Mouse (Mus musculus) kidney, postnatal 25 days (tissue): ENCODE data around the gene Kcnh2.
A peak's percentile ranks its signal among the peaks of the same experiment; 100 is the strongest.
"Not testable (repeated sequence)": the region's sequence is repeated elsewhere in the genome, so short reads cannot be mapped to it uniquely, and the experiment has no call there.

Source experiments
- DNase-seq, 2 experiments: peaks; one replicate each; pipeline ENCODE4 v3.0.0; 2021; ENCODE audit warnings: mixed read lengths in 2 of 2

Gene Kcnh2

GRCm38 (mm10) chr5:24351278-24351677 is at the start of gene Kcnh2:
TSS of gene Kcnh2 (minus strand) at chr5:24351604.
- no peak for DNase-seq

DNA sequence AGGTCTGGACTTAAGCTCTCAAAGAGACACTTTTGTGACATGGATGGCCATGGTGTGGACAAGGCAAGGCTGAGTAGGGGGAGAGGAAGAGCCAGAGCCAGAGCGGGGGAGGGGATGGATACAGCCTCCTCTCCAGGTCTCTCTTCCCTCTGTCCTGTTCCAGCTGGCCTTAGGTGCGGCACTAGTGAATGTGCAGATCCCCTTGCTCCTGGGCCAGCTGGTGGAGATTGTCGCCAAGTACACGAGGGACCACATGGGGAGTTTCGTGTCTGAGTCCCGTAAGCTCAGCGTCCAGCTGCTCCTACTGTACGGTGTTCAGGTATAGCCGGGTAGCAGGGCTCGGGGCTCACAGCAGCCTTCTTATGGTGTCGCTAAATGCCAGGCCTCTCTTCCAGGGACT is 49.0 kb upstream of the Kcnh2 start:
- no peak for DNase-seq

GRCm38 (mm10) chr5:24399686-24400085 is 48.3 kb upstream of the Kcnh2 start:
- no peak for DNase-seq

GRCm38 (mm10) chr5:24396254-24396653 is 44.9 kb upstream of the Kcnh2 start:
- DNase-seq: not testable (repeated sequence)

- DNase-seq: peak; percentile 95 to 97
These were observed 42.9 kb upstream of the Kcnh2 start for GRCm38 (mm10) chr5:24394165-24394894.

DNA sequence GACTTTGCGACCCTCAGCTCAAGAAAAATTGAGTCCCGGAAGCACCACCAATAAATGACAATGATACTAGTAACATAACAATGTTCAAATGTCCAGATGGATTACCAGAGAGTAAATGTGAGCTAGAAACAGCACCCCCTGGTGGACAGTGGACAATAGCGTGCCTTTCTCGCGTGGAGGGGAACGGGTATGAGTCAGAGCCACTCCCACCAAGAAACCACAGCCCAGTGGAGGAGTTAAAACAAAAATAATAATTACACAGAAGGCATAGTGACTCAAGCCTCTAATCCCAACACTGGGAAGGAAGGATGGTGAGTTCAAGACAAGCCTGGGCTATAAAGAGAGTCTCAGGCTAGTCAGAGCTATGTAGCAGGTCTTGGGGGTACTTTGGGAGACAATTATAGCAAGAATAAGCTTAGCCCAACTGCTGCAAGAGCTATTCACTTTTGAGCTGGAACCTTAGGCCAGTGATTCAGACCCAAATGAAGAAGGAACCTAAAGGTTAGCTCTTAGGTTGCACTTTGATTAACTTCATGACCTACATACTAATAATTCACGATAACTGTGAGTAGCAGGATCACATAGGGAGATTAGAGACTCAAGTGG is 42.1 kb upstream of the Kcnh2 start, which contains the start of gene Abcb8:
TSS of gene Abcb8 (plus strand) at position 272 of the 606 bp plus-strand sequence.
- DNase-seq: peak; percentile 86 to 89

DNA sequence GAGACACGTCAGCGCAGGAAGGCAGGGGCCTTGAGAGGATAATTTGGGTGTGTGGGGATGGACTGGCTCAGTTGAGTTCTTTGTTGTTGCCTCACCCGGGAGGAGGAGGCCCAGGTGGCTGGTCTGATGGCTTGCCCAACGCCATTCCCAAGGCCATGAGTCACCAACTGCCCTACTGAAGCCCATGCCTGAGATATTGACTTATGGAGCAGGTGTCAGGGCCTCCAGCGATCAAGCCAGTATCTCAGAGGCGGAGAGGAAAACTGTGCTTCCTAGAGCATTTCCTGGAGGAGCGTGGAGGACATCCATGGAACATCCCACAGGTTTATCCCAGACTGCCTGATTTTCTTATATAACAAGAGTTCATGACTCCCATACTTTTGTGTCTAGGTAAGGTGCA is 41.3 kb upstream of the Kcnh2 start:
- DNase-seq: no peak

- no peak for DNase-seq
These were observed 40.5 kb upstream of the Kcnh2 start, which contains the start of gene Atg9b for GRCm38 (mm10) chr5:24391864-24392263. TSS of gene Atg9b (minus strand) at chr5:24392143.

GRCm38 (mm10) chr5:24389658-24390020 is 38.2 kb upstream of the Kcnh2 start:
- DNase-seq: no peak

- peak; percentile 30 to 66 for DNase-seq
These were observed 37.7 kb upstream of the Kcnh2 start for GRCm38 (mm10) chr5:24389011-24389657.

DNA sequence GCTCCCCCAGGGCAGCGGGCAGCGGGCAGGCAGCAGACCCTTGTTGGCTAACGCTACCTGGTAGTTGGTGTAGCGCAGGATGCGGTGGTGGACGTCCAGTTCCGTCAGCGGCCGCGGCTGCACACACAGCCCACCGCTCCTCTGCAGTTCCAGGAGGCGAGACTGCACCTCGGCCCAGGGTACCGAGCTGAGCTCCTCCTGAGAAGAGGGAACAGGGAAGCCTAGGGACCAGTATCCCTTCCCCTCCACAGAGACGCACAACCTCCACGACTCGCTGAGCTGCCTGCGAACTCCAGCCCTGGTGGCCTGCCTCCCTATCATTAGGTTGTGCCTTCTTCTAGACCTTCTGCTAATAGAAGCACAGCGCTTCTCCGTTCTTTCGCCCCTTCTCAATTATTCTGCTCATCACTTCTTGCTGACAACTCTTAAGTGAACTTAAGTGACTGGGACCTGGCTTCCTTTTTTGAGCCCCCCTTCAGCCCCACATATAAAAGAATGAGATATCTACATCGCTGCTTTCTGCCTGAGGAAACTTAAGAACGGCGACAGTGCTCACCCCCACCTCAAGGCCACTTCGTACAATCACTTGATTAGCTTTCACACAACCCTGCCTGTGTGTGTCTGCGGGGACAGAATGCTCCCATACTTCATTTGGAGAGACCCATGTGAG is 37.0 kb upstream of the Kcnh2 start:
- DNase-seq: no peak

DNA sequence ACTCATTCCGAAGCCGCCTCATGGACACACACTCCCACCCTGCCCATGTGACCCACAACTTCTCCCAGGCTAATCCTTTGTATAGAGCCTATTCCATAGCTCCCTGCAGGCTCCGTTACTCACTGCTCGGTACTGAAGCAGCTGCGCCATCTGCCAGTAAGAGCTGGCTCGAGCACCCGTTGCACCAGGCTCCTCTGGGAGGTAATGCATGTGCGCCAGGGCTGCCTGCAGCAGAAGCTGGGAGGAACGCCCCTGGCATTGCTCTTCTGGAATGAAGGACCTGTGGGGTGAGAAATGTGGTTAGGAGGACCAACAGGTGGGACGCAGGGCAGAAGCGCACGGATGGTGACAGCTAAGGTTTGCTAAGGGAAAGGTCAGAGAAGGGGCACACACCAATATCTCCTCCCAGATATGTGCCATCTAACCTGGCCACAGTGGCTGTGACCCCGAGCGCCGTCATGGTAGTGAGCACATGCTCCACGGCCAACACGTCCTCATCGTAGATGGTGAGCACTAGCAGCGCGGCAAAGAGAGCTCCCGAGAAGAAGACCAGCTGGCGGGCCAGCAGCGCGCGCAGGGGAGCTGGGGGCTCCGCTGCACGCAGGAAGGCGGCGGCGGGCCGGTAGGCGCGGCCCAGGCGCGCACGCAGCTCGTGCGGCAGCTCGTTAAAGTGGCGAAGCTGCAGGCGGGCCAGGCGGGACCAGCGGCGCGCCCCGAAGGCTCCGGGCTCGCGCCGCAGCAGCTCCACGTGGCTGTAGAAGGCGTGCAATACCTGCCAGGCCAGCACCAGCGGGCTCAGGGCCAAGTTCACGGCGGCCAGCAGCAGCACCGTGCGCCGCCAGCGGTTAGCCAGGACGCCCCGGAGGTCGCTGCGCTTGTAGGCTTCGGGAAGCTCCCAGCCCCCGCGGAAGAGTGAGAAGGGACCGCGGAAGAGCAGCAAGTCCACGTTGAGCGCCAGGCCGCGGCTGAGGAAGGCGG is 36.1 kb upstream of the Kcnh2 start:
- peak; percentile 85 to 92 for DNase-seq

- no peak for DNase-seq
These were observed 34.6 kb upstream of the Kcnh2 start for GRCm38 (mm10) chr5:24385887-24386550.

DNA sequence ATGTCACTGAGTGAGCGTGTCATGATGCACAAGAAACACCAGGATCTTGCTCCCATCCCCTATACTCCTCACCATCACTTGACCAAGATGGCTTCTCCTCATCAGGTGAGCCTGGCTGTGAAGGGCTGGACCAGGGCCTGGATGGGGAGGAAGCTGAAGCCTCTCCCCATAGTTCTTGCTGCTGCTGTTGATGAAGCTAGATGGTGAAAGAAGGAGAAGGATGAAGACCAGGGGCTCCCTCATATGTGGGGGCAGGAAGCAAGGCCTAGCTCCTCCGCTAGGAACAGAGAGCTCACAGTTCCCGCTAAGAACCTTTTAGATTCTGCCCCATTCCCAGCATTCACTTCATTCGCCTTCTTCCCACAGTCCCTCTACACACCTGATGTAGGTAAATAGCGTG is 34.0 kb upstream of the Kcnh2 start:
- DNase-seq: no peak

- peak; percentile 59 to 80 for DNase-seq
These were observed 33.0 kb upstream of the Kcnh2 start for GRCm38 (mm10) chr5:24384407-24384806.

- DNase-seq: peak; percentile 93
These were observed 31.8 kb upstream of the Kcnh2 start for GRCm38 (mm10) chr5:24383026-24383859.

DNA sequence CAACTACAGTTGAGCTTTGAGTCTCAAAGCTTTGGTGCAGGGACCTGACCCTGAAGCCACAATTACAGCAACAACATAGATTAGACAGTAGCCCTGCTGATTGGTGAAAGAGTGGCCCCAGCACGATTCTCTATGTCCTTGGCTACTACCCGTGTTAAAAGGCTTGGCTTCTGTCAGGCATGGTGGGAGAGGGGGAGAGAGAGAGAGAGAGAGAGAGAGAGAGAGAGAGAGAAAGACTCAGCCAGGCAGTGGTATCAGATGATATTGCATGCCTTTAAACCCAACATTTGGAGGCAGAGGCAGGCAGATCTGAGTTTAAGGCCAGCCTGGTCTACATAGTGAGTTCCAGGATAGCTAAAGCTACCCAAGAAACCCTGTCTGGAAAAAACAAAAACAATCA is 30.6 kb upstream of the Kcnh2 start:
- no peak for DNase-seq

GRCm38 (mm10) chr5:24381486-24381885 is 30.1 kb upstream of the Kcnh2 start:
- no peak for DNase-seq

DNA sequence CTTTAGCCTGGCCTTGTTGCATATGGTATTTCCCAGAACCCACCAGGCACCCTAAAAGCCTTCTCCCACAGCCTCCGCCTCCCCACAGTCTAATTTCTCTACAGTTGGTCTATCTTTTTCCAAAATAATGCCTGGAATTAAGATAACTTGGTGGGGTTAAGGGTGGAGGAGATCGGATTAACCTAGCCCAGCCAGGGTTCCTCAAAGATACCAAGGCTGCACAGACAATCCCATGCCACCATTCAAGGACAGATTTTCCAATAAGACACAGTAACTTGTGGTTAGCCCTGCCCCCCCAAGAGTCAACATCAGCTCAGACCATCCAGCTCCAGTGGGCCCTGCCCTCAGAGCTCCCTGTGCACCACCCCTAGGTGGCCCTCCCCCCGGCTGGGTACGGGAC is 29.1 kb upstream of the Kcnh2 start:
- DNase-seq: no peak

DNA sequence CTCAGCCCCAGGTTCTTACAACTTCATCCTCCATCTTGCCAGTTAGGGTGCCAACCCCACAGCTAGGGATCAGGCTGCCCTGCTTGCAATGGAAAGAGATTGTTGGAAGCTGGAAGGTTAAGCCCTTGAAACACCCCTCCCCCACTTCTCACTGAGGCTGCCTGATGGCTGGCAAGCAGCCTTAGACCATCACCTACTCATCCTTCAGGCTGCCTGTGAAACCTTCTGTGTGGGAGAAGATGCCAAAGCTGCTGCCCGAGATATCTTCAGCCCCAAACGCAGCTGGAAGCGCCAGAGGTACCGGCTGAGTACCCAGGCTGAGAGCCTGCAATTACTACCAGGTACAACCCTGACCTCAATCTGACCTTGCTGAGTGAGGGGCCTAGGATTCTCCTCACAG is 28.1 kb upstream of the Kcnh2 start:
- DNase-seq: no peak

DNA sequence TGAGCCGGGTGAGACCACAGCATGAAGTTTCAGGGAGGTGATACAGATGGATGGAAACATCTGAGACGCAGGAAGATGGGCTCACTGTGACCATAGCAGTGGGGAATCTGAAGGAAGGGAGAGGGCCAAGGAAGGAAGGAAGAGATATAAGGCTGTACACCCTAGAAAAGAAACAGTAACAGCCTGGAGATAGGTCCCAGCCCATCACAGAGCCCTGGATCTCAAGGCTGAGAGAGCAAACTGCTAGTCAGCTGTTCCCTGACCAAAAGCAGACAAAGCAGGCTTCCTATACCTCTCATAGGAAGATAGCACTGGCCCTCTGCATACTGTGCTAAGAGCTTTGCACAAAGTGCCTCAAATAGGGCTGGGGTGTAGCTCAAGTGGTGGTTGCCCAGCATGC is 27.3 kb upstream of the Kcnh2 start:
- DNase-seq: no peak
